Mouse (Mus musculus) testis, adult 2 months (tissue): ENCODE measurements around the gene Cass4. TPM values are rescaled to one million over a fixed set of nuclear protein-coding genes. Genes with fewer than 3 reads are reported as not detected.

ENCODE experiments used
- H3K27ac ChIP-seq: fragments of 200-500 bp; 2 replicates; pipeline ENCODE4 v1.5.1; 2012; ENCODE audit warnings: low read depth, low read length; ENCODE audit not compliant: control insufficient read depth, insufficient read depth
- H3K27me3 ChIP-seq: fragments of 200-500 bp; 2 replicates; pipeline ENCODE4 v1.6.1; 2012; ENCODE audit warnings: mild to moderate bottlenecking, low read length, moderate library complexity; ENCODE audit not compliant: control insufficient read depth, insufficient read depth
- H3K36me3 ChIP-seq: fragments of 200-500 bp; 2 replicates; pipeline ENCODE4 v1.6.1; 2012; ENCODE audit warnings: mild to moderate bottlenecking, low read length; ENCODE audit not compliant: control insufficient read depth, insufficient read depth
- H3K4me1 ChIP-seq: fragments of 200-500 bp; 2 replicates; pipeline ENCODE4 v1.6.1; 2012; ENCODE audit warnings: low read length; ENCODE audit not compliant: control insufficient read depth, insufficient read depth
- H3K4me3 ChIP-seq: fragments of 200-500 bp; 2 replicates; pipeline ENCODE4 v1.5.1; 2012; ENCODE audit warnings: low read depth, mild to moderate bottlenecking, low read length, moderate library complexity, mixed read lengths; ENCODE audit not compliant: control insufficient read depth
- CTCF ChIP-seq: fragments of 200-500 bp; IDR thresholded peaks from 2 replicates; pipeline ENCODE4 v1.5.1; 2012; ENCODE audit warnings: low read depth, mild to moderate bottlenecking, inconsistent platforms, low read length, moderate library complexity; ENCODE audit not compliant: control insufficient read depth, insufficient read depth, insufficient replicate concordance
- POLR2A ChIP-seq: fragments of 200-500 bp; IDR thresholded peaks from 2 replicates; pipeline ENCODE4 v1.6.1; 2012; ENCODE audit warnings: low read depth, mild to moderate bottlenecking, inconsistent platforms, low read length, moderate library complexity; ENCODE audit not compliant: control insufficient read depth
- polyA plus RNA-seq: library from polyadenylated mRNA; depleted of rRNA; stranded (reverse); fragments of >200 nt; gene quantifications from 2 replicates; pipeline ENCODE4 v1.2.3, GENCODE M21; 2012

Cass4 gene
- polyA plus RNA-seq, 1 experiment: 0.31 TPM

- H3K36me3 ChIP-seq: peaks cover 7% of the 10 kb centered on the region
- no peaks in the 10 kb centered on the region for H3K27me3 ChIP-seq
- no peaks in the 10 kb centered on the region for H3K4me1 ChIP-seq
- H3K27ac ChIP-seq: no peak overlapping the region
- TF ChIP-seq POLR2A (no peak), CTCF (no peak)
- no peak overlapping the region for H3K4me3 ChIP-seq
These were observed 58.4 kb downstream of the Cass4 start for GRCm38 (mm10) chr2:172452031-172452430.

- no peaks in the 10 kb centered on the region for H3K27me3 ChIP-seq
- no peak overlapping the region for H3K4me3 ChIP-seq
- peaks cover 5% of the 10 kb centered on the region for H3K36me3 ChIP-seq
- H3K4me1 ChIP-seq: no peaks in the 10 kb centered on the region
- no peak overlapping the region for H3K27ac ChIP-seq
- TF ChIP-seq CTCF (no peak), POLR2A (no peak)
These were observed 58.9 kb downstream of the Cass4 start for GRCm38 (mm10) chr2:172452458-172452857.

DNA sequence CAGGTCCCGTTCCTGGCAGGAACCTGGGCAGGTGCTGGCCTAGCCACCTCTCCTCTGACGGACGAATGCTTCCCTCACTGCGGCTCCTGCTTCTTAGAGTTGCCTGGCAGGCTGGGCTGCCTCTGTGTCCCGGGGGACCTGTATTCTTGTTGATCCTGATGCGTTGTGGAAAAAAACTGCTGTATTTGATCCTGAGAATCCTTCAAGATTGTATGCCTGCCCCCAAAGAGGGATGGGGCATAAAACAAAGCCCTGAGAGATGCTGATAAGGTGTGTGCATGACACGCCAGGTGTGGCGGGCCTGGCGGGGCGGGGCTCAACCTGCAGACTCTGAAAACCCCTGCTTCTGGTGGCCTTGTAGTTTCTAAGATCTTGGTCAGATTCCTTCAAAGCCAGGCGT, 64.9 kb downstream of the Cass4 start, which contains the start of gene Gcnt7:
TSS of gene Gcnt7 (minus strand) at position 101 of the 400 bp plus-strand sequence.
- TF ChIP-seq POLR2A: no peak
- no peaks in the 10 kb centered on the region for H3K36me3 ChIP-seq

GRCm38 (mm10) chr2:172460647-172461046, 67.1 kb downstream of the Cass4 start:
- no peaks in the 10 kb centered on the region for H3K36me3 ChIP-seq
- no peak overlapping the region for H3K27ac ChIP-seq
- no peak for TF ChIP-seq CTCF
- no peak for TF ChIP-seq POLR2A
- no peaks in the 10 kb centered on the region for H3K4me1 ChIP-seq
- no peak overlapping the region for H3K4me3 ChIP-seq
- H3K27me3 ChIP-seq: no peaks in the 10 kb centered on the region

More for the DNA sequence above, 64.9 kb downstream of the Cass4 start, which contains the start of gene Gcnt7:
- Histone ChIP-seq H3K4me1 (no peaks in the 10 kb centered on the region), H3K4me3 (no peak within 1 kb of the TSS), H3K27me3 (no peaks in the 10 kb centered on the region), H3K27ac (no peak within 1 kb of the TSS)

DNA sequence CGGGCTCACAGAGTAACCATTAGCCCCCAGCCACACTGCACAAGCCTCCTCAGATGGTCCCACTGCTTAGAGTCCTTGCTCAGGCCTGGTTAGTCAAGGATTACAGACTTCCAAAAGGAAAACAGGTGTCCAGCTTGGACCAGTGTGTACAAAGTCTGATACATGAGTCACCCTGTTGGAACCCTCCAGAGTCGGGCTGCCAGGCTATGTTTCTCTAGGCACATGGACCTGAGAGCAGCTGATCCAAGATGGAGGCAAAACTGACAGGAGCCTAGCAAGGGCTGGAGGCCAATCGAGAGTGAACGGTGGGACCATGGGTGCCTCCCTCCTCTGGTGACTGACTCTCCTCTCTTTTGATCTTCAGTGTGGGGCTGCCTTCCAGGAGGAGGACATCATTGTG, 69.2 kb downstream of the Cass4 start:
- H3K27me3 ChIP-seq: no peaks in the 10 kb centered on the region
- no peaks in the 10 kb centered on the region for H3K36me3 ChIP-seq
- no peak overlapping the region for H3K4me3 ChIP-seq
- TF ChIP-seq POLR2A (no peak), CTCF (no peak)
- H3K4me1 ChIP-seq: no peaks in the 10 kb centered on the region
- H3K27ac ChIP-seq: no peak overlapping the region

GRCm38 (mm10) chr2:172466427-172467132, 73.0 kb downstream of the Cass4 start:
- no peak overlapping the region for H3K27ac ChIP-seq
- no peak for TF ChIP-seq POLR2A
- TF ChIP-seq CTCF: no peak
- no peak overlapping the region for H3K4me3 ChIP-seq
- H3K36me3 ChIP-seq: no peaks in the 10 kb centered on the region
- no peaks in the 10 kb centered on the region for H3K4me1 ChIP-seq
- no peaks in the 10 kb centered on the region for H3K27me3 ChIP-seq

DNA sequence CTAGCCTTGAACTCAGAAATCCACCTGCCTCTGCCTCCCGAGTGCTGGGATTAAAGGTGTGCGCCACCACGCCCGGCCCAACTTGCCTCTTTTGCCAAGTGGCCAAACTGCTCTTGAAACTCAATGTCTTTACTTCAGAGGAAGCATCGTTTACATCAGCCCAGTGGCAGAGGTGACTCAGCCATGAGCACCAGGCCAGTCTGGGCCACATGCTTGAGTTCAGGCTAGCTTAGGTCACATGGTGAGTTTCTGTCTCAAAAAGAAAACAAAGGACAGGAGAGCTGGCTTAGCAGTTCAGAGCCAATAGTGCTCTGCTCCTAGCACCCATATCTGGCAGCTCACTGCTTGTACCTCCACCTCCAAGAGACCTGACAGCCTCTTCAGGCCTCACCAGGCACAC, 73.6 kb downstream of the Cass4 start:
- Histone ChIP-seq H3K27ac (no peak overlapping the region), H3K4me3 (peak overlapping the region; percentile 25), H3K27me3 (no peaks in the 10 kb centered on the region), H3K36me3 (no peaks in the 10 kb centered on the region), H3K4me1 (no peaks in the 10 kb centered on the region)
- no peak for TF ChIP-seq POLR2A
- no peak for TF ChIP-seq CTCF
